Mouse (Mus musculus) spleen, embryonic (tissue): Measurements from ENCODE around the gene Hdhd5.

Experiments
- CTCF ChIA-PET: fragments of 350-600 bp; sonication (Branson Sonifier 250); formaldehyde crosslinking; loops from one replicate; lab custom pipeline; 2022; lab: Charles Lee

The Hdhd5 gene

DNA sequence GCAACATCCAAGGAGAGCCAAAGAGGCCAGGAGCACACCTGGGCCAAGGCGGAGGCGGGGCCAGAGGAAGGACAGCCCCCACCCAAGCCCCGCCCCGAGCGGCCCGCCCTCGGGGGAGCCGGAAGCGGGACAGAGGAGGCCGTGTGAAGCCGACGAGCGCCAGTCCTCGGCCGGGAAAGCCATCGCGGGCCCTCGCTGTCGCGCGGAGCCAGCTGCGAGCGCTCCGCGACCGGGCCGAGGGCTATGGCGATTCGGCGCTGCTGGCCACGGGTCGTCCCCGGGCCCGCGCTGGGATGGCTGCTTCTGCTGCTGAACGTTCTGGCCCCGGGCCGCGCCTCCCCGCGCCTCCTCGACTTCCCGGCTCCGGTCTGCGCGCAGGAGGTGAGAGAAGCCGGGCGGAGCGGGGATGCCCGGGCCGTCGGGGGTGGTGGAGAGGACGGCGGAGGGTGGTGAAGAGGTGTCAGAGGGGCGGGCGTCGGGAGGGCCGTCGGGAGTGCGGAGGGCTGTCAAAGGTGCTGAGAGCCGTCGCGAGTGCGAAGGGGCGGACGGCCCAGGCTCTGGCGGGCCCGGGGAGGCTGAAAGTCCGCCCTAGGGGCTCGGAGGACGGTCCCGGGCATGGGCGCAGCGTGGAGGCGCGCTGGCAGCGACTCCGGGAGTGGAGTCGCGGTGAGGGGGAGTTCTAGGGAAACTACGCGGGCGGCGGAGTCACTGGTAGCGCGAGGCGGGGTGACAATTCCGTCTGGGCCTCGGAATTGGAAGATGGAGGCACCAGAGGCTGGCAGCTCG lies 67.8 kb downstream of the Hdhd5 start, which contains the start of gene Il17ra:
Gene Il17ra, plus strand, starts transcription at position 162 of the 786 bp plus-strand sequence.
- CTCF ChIA-PET: no interaction called here

DNA sequence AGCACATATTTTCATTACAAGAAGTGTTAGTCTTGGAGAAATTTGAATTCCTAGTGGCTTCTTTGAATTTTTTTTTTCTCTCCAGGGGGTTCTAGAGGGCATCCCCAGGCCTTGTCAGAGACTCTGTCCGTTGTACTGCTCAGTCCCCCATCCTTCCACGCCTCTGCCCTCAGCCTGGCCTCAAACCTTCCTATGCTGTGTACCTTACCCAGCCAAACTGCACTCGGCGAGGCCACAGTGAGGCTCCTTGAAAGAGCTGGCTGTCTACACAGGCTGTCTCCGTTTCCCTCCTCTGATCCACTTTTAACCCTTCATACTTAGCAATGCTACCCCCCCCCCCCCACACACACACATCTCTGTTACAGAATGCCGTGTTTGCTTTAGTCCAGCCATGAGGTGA lies 68.9 kb downstream of the Hdhd5 start:
- CTCF ChIA-PET: no interaction called here

DNA sequence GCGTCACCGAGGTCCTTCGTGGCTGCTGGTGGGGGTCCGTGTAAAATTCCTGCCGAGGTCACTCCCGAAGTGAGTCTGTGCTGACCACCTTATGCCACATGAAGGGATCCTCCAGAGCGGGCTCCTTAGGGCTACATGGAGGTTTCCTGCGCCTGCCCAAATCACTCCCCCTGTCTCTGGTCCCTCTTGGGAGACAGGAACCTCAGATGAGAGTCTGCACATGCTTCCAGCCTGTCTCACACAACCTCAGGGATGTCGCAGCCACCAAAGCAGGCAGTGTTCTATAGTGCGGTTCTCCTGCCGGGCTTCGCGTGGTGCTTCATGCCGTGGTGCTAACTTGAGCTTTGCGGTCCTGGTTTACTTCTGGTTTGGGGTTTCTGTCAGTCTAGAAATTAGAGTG lies 69.9 kb downstream of the Hdhd5 start:
- CTCF ChIA-PET: no interaction called here
